Mouse (Mus musculus) liver, embryonic 16.5 days (tissue): ENCODE data around the gene Ap3b2. TPM values are rescaled to one million over a fixed set of nuclear protein-coding genes. Genes with fewer than 3 reads are reported as not detected.

Experiments used
- ATAC-seq: fragments of 200-750 bp; cut with Nextera tagmentation; 2 replicates; pipeline ENCODE4 v1.8.0; 2017; ENCODE audit warnings: low read depth, mild to moderate bottlenecking, moderate number of reproducible peaks, moderate library complexity
- H3K27ac ChIP-seq: fragments of 300-500 bp; sonication (generic); 2 replicates; pipeline ENCODE4 v1.5.1; 2014; ENCODE audit warnings: mild to moderate bottlenecking, low read length
- H3K27me3 ChIP-seq: fragments of 300-500 bp; sonication (generic); 2 replicates; pipeline ENCODE4 v1.6.1; 2014; ENCODE audit warnings: low read depth, low read length, mixed read lengths; ENCODE audit not compliant: control insufficient read depth, insufficient read depth
- H3K36me3 ChIP-seq: fragments of 300-500 bp; sonication (generic); 2 replicates; pipeline ENCODE4 v1.6.1; 2014; ENCODE audit warnings: mild to moderate bottlenecking; ENCODE audit not compliant: control insufficient read depth, insufficient read depth
- H3K4me1 ChIP-seq: fragments of 300-500 bp; sonication (generic); 2 replicates; pipeline ENCODE4 v1.6.1; 2014; ENCODE audit warnings: low read depth, low read length, mixed read lengths; ENCODE audit not compliant: control insufficient read depth
- H3K4me2 ChIP-seq: fragments of 300-500 bp; sonication (generic); 2 replicates; pipeline ENCODE4 v1.6.1; 2014; ENCODE audit warnings: low read depth, low read length, mixed read lengths
- H3K4me3 ChIP-seq: fragments of 300-500 bp; sonication (generic); 2 replicates; pipeline ENCODE4 v1.5.1; 2014; ENCODE audit warnings: low read depth, mild to moderate bottlenecking, low read length
- H3K9ac ChIP-seq: fragments of 300-500 bp; sonication (generic); 2 replicates; pipeline ENCODE4 v1.6.1; 2014; ENCODE audit warnings: low read depth, low read length
- H3K9me3 ChIP-seq: fragments of 300-500 bp; sonication (generic); replicated peaks from 2 replicates; pipeline ENCODE4 v1.6.1; 2016; ENCODE audit warnings: low read length; ENCODE audit not compliant: control insufficient read depth
- WGBS: fragments of 180-500 bp; shearing (Covaris S2); extraction: QIAGEN DNeasy Blood & Tissue Kit; methylation state at CpG from one replicate; pipeline ENCODE4 v1.1.7; 2014; ENCODE audit not compliant: insufficient replicate concordance; 5-methylcytosine and 5-hydroxymethylcytosine counted together
- microRNA counts: library from miRNA; unstranded; fragments of <30 nt; microRNA quantifications from one replicate; lab custom pipeline; 2016
- polyA plus RNA-seq: library from polyadenylated mRNA; unstranded; fragments of >200 nt; fragmentation: Nextera tagmentation; extraction: Ambion mirVana; gene quantifications from 2 replicates; pipeline ENCODE4 v1.2.1, GENCODE M21; 2015

Gene Ap3b2
- polyA plus RNA-seq, 1 experiment from 2014 or later: 0.07 TPM

DNA sequence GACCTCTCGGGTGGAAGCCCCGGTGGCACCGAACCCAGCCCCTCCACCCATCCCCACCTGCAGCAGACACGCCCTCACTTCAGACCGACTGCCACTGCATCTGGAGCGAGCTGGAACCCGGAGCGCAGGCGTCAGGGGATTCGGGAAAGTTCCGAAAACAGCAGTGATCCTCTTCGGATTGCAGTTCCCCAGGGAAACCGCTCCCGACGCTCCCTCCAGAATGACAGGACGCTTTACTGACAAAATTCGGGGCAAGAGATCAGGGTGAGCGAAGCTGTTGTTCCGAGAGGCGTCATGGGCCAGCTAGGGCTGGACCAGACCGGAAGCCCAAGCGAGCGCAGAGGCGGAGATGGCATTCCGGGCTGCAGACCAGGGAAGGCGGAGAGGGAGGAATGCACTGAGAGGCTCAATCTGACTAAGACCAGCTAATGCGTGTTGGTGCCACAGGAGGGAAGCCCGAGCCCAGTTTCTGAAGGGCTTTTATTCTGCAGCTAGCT lies 38.5 kb downstream of the Ap3b2 start, which contains the start of gene Cpeb1:
Cpeb1 (minus strand) TSS at position 311 of the 497 bp plus-strand sequence.
- Histone ChIP-seq H3K4me2 (peak within 1 kb of the TSS; percentile 65), H3K4me3 (peak within 1 kb of the TSS; percentile 52), H3K9ac (no peak within 1 kb of the TSS), H3K4me1 (peaks cover 11% of the 10 kb centered on the region; the same call in 1 of the 2 replicates), H3K27ac (no peak within 1 kb of the TSS), H3K9me3 (no peaks in the 10 kb centered on the region), H3K27me3 (peaks cover 55% of the 10 kb centered on the region), H3K36me3 (no peaks in the 10 kb centered on the region)
- WGBS: 2% methylated on average over 28 of the region's 28 CpGs
- ATAC-seq: no peak

DNA sequence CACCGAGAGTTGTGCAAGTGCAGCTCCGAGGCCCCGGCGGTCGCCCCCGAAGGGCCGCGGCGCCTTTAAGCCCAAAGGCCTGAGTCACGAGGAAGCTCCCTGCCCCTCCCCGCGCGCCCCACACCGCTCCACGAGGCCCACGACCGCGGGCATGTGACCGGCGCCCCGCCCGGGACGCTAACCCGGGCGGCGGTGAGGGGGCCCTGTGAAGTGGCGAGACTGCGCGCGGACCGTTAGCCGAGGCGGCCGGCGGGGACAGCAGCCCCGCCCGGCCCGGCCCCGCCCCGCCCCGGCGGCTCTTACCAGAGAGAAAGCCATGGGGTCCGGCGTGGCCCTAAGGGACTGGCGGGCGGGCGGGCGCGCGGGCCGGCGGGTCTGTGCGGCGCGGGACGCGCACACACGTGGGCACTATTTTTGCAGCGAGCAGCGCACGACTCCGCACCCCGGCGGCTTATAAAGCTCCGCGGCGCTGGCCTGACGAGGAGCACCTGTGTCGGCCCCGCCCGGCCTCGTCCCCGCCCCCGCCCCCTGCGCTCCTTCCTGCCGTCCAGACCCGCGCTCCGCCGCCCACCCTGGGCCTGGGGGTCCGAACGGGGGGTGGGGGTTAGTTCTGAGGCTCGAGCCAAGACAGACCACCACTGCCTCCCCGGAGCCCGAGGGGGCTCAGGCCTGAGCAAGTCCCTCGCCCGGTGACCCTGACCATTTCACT lies 39.2 kb downstream of the Ap3b2 start:
- peak; percentile 19; the same call in 1 of the 2 replicates for ATAC-seq
- peak overlapping the region; percentile 52 for H3K4me3 ChIP-seq

DNA sequence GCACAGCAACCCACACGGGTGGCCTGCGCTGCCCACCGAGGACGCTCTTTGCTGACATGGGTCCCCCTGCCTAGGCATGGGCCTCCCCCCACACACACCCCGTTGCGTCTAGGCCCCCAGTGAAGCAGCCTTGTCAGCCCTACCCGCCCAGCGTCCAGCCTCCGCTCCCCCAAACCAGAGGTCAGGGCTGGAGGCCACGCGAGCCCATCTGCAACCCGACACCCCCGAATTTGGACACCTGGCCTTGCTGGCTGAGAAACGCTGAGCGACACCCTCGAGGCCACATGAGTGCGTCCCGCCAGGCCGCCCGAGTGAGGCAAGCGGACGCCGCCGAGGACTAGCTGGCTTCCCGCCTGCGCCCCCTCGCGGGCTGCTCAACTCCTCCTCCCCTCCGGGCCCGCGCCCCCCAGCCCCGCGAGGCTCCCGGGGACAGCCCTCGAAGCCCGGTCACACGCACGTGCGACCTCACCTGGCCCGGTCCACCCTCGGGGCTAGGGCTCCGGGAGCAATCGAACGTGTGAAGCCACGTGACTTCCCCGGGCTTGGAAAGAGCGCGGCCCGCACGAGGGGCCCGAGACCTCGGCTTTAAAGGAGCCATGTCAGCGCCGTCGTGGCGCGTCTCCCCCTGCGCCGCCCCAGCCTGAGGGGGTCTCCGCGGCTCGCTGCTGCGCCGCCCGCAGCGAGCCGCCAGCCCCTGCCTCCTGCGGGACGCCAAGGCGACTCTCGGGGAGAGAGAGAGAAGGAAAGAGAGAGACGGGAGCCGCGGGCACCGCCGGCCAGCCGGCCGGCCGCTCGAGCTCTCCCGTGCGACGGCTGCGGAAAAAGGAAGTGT lies 40.1 kb downstream of the Ap3b2 start:
- peaks cover 11% of the 10 kb centered on the region; the same call in 1 of the 2 replicates for H3K4me1 ChIP-seq
- H3K4me3 ChIP-seq: peak overlapping the region; percentile 52
- 6% methylated on average over 78 of the region's 84 CpGs for WGBS
- no peaks in the 10 kb centered on the region for H3K9me3 ChIP-seq
- no peaks in the 10 kb centered on the region for H3K36me3 ChIP-seq
- ATAC-seq: no peak
- H3K27ac ChIP-seq: no peak overlapping the region
- peaks cover 55% of the 10 kb centered on the region for H3K27me3 ChIP-seq
- H3K9ac ChIP-seq: no peak overlapping the region
- H3K4me2 ChIP-seq: peak overlapping the region; percentile 65

More for the DNA sequence above, 39.2 kb downstream of the Ap3b2 start:
- Histone ChIP-seq H3K4me1 (peaks cover 11% of the 10 kb centered on the region; the same call in 1 of the 2 replicates), H3K4me2 (peak overlapping the region; percentile 65), H3K36me3 (no peaks in the 10 kb centered on the region), H3K27me3 (peaks cover 55% of the 10 kb centered on the region), H3K9ac (no peak overlapping the region), H3K9me3 (no peaks in the 10 kb centered on the region), H3K27ac (no peak overlapping the region)
- 1% methylated on average over 61 of the region's 87 CpGs for WGBS

DNA sequence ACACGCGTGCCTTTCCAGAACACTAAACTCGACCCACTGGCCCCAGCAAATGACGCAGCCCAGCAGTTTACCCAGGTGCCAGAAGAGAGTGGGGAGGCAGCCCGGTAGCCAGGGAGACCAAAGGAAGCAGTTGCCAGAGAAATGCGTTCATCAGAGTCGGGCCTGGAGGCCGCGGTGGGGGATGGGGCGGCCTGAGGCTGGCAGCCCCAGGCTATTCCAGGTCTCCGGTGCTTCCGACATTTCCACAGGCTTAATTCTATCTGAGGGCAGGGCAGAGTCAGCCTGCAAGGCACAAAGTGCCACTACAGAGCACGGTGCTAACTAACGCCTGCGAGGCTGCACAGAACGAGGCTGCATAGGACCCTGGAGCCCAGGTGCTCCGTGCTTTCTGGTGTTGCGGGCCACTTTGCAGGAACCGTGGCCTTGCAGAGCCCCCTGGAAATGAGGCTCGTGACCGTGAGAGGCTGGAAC lies 40.7 kb downstream of the Ap3b2 start:
- ATAC-seq: no peak
- Histone ChIP-seq H3K9ac (no peak overlapping the region), H3K27me3 (peaks cover 55% of the 10 kb centered on the region), H3K27ac (no peak overlapping the region), H3K36me3 (no peaks in the 10 kb centered on the region), H3K4me1 (peaks cover 11% of the 10 kb centered on the region; the same call in 1 of the 2 replicates), H3K4me2 (no peak overlapping the region), H3K9me3 (no peaks in the 10 kb centered on the region), H3K4me3 (no peak overlapping the region)
- 8% methylated on average over 21 of the region's 21 CpGs for WGBS

MicroRNAs encoded within 50 kb of the gene (microRNA counts, 519-probe panel; counts per million panel counts)
- microRNA mmu-miR-1839-3p (lab: Ali Mortazavi, UCI): 1,714 counts per million, percentile 18 among the panel's probes with 10 or more counts
- microRNA mmu-miR-1839-5p (lab: Ali Mortazavi, UCI): 1,883 counts per million, percentile 22 among the panel's probes with 10 or more counts

Other genes starting within 250 kb of the Ap3b2 start
- 564 and 643 TPM in 2 replicates for gene Rps17, start 148.7 kb downstream of the Ap3b2 start, polyA plus RNA-seq
- gene Cpeb1, start 38.5 kb downstream of the Ap3b2 start, polyA plus RNA-seq: not detected in 2 replicates
- gene BC048679, start 4.4 kb upstream of the Ap3b2 start, polyA plus RNA-seq: not detected in 2 replicates
- gene Fsd2, start 73.0 kb upstream of the Ap3b2 start, polyA plus RNA-seq: 0.21 and 0.59 TPM in 2 replicates
- gene Whamm, start 77.3 kb upstream of the Ap3b2 start, polyA plus RNA-seq: 1.5 and 2.4 TPM in 2 replicates
- 2.8 and 3.3 TPM in 2 replicates for gene Homer2, start 213.6 kb upstream of the Ap3b2 start, polyA plus RNA-seq